Mouse (Mus musculus): Measurements from ENCODE around the gene Slc25a34. TPM values are rescaled to one million over a fixed set of nuclear protein-coding genes. Genes with fewer than 3 reads are reported as not detected.

Slc25a34 gene
- polyA plus RNA-seq, 1 experiment from 2014 or later, result not detected

- WGBS, result 3% methylated on average over 20 of the region's 20 CpGs
- H3K9ac ChIP-seq (replicated peaks), result peak overlapping the region; percentile 42; the same call in 1 of the 2 replicates
- H3K9me3 ChIP-seq, result no peaks in the 10 kb centered on the region
- ATAC-seq (ENCODE audit: insufficient number of reproducible peaks, insufficient read depth, low FRiP score, low TSS enrichment, low read depth), result peak; percentile 23; the same call in 1 of the 2 replicates
- no peak overlapping the region for H3K27ac ChIP-seq
- no peaks in the 10 kb centered on the region for H3K27me3 ChIP-seq
- peaks cover 16% of the 10 kb centered on the region for H3K4me1 ChIP-seq (replicated peaks)
- peak overlapping the region; percentile 32 for H3K4me3 ChIP-seq (replicated peaks)
- no peaks in the 10 kb centered on the region for H3K36me3 ChIP-seq
- peak overlapping the region; percentile 59 for H3K4me2 ChIP-seq
Measured at GRCm38 (mm10) chr4:141617299-141617698, 6.3 kb downstream of the Slc25a34 start.

GRCm38 (mm10) chr4:141616811-141617210, 6.8 kb downstream of the Slc25a34 start:
- Histone ChIP-seq H3K9ac (replicated peaks) (no peak overlapping the region), H3K4me3 (replicated peaks) (no peak overlapping the region), H3K4me1 (replicated peaks) (peaks cover 16% of the 10 kb centered on the region), H3K36me3 (no peaks in the 10 kb centered on the region), H3K27ac (no peak overlapping the region), H3K9me3 (no peaks in the 10 kb centered on the region), H3K4me2 (no peak overlapping the region; the same call in 1 of the 2 replicates), H3K27me3 (no peaks in the 10 kb centered on the region)
- WGBS, result 77% methylated on average over 6 of the region's 6 CpGs
- no peak for ATAC-seq (ENCODE audit: insufficient number of reproducible peaks, insufficient read depth, low FRiP score, low TSS enrichment, low read depth)

GRCm38 (mm10) chr4:141614946-141615345, 8.7 kb downstream of the Slc25a34 start:
- Histone ChIP-seq H3K36me3 (no peaks in the 10 kb centered on the region), H3K4me3 (replicated peaks) (no peak overlapping the region), H3K27me3 (no peaks in the 10 kb centered on the region), H3K9ac (replicated peaks) (no peak overlapping the region), H3K27ac (no peak overlapping the region), H3K4me1 (replicated peaks) (peaks cover 16% of the 10 kb centered on the region), H3K4me2 (no peak overlapping the region), H3K9me3 (no peaks in the 10 kb centered on the region)
- ATAC-seq (ENCODE audit: insufficient number of reproducible peaks, insufficient read depth, low FRiP score, low TSS enrichment, low read depth), result no peak
- WGBS, result 86% methylated on average over 14 of the region's 14 CpGs

GRCm38 (mm10) chr4:141609538-141609937, 14.1 kb downstream of the Slc25a34 start:
- ATAC-seq (ENCODE audit: insufficient number of reproducible peaks, insufficient read depth, low FRiP score, low TSS enrichment, low read depth), result no peak
- H3K27me3 ChIP-seq, result no peaks in the 10 kb centered on the region
- 77% methylated on average over 6 of the region's 6 CpGs for WGBS
- no peak overlapping the region for H3K4me2 ChIP-seq
- no peak overlapping the region for H3K9ac ChIP-seq (replicated peaks)
- H3K4me1 ChIP-seq (replicated peaks), result 0 out of 2 replicates have a peak, but pooled peaks cover under 1% of the 10 kb centered on the region
- H3K36me3 ChIP-seq, result no peaks in the 10 kb centered on the region
- H3K27ac ChIP-seq, result no peak overlapping the region
- H3K4me3 ChIP-seq (replicated peaks), result no peak overlapping the region
- H3K9me3 ChIP-seq, result no peaks in the 10 kb centered on the region

- H3K36me3 ChIP-seq, result no peaks in the 10 kb centered on the region
- H3K27me3 ChIP-seq, result no peaks in the 10 kb centered on the region
- WGBS, result 82% methylated on average over 11 of the region's 11 CpGs
- no peaks in the 10 kb centered on the region for H3K9me3 ChIP-seq
- ATAC-seq (ENCODE audit: insufficient number of reproducible peaks, insufficient read depth, low FRiP score, low TSS enrichment, low read depth), result no peak
- no peak within 1 kb of the TSS for H3K9ac ChIP-seq (replicated peaks)
- 0 out of 2 replicates have a peak, but pooled peaks cover 3% of the 10 kb centered on the region for H3K4me1 ChIP-seq (replicated peaks)
- H3K27ac ChIP-seq, result no peak within 1 kb of the TSS
- no peak within 1 kb of the TSS for H3K4me2 ChIP-seq
- no peak within 1 kb of the TSS for H3K4me3 ChIP-seq (replicated peaks)
Measured at GRCm38 (mm10) chr4:141605861-141606260, 17.8 kb downstream of the Slc25a34 start, which contains the start of gene Fblim1. Gene Fblim1, minus strand, starts transcription at chr4:141606096.

- Histone ChIP-seq H3K9ac (replicated peaks) (no peak overlapping the region), H3K36me3 (no peaks in the 10 kb centered on the region), H3K27ac (no peak overlapping the region), H3K4me1 (replicated peaks) (peaks cover 6% of the 10 kb centered on the region), H3K4me2 (no peak overlapping the region), H3K27me3 (no peaks in the 10 kb centered on the region), H3K9me3 (no peaks in the 10 kb centered on the region), H3K4me3 (replicated peaks) (no peak overlapping the region)
- ATAC-seq (ENCODE audit: insufficient number of reproducible peaks, insufficient read depth, low FRiP score, low TSS enrichment, low read depth), result no peak
- WGBS, result 86% methylated on average over 5 of the region's 5 CpGs
Measured at GRCm38 (mm10) chr4:141605421-141605820, 18.2 kb downstream of the Slc25a34 start.

- Histone ChIP-seq H3K4me3 (replicated peaks) (no peak overlapping the region), H3K27ac (no peak overlapping the region), H3K27me3 (no peaks in the 10 kb centered on the region), H3K9me3 (no peaks in the 10 kb centered on the region), H3K4me2 (no peak overlapping the region), H3K36me3 (no peaks in the 10 kb centered on the region), H3K4me1 (replicated peaks) (peaks cover 13% of the 10 kb centered on the region), H3K9ac (replicated peaks) (no peak overlapping the region)
- ATAC-seq (ENCODE audit: insufficient number of reproducible peaks, insufficient read depth, low FRiP score, low TSS enrichment, low read depth), result no peak
- WGBS, result 73% methylated on average over 8 of the region's 8 CpGs
Measured at GRCm38 (mm10) chr4:141604493-141604892, 19.1 kb downstream of the Slc25a34 start.

GRCm38 (mm10) chr4:141603921-141604320, 19.7 kb downstream of the Slc25a34 start:
- Histone ChIP-seq H3K27me3 (no peaks in the 10 kb centered on the region), H3K9me3 (no peaks in the 10 kb centered on the region), H3K4me3 (replicated peaks) (no peak overlapping the region), H3K4me1 (replicated peaks) (peaks cover 14% of the 10 kb centered on the region), H3K36me3 (no peaks in the 10 kb centered on the region), H3K4me2 (no peak overlapping the region), H3K27ac (no peak overlapping the region), H3K9ac (replicated peaks) (no peak overlapping the region)
- no peak for ATAC-seq (ENCODE audit: insufficient number of reproducible peaks, insufficient read depth, low FRiP score, low TSS enrichment, low read depth)
- WGBS, result 75% methylated on average over 4 of the region's 4 CpGs

- no peak for ATAC-seq (ENCODE audit: insufficient number of reproducible peaks, insufficient read depth, low FRiP score, low TSS enrichment, low read depth)
- no peak overlapping the region for H3K9ac ChIP-seq (replicated peaks)
- H3K27ac ChIP-seq, result no peak overlapping the region
- H3K4me3 ChIP-seq (replicated peaks), result no peak overlapping the region
- no peaks in the 10 kb centered on the region for H3K36me3 ChIP-seq
- H3K27me3 ChIP-seq, result no peaks in the 10 kb centered on the region
- no peak overlapping the region for H3K4me2 ChIP-seq
- 77% methylated on average over 11 of the region's 11 CpGs for WGBS
- no peaks in the 10 kb centered on the region for H3K9me3 ChIP-seq
- H3K4me1 ChIP-seq (replicated peaks), result peaks cover 25% of the 10 kb centered on the region
Measured at GRCm38 (mm10) chr4:141602523-141603223, 20.9 kb downstream of the Slc25a34 start.

GRCm38 (mm10) chr4:141601148-141601862, 22.3 kb downstream of the Slc25a34 start:
- Histone ChIP-seq H3K27ac (no peak overlapping the region), H3K9me3 (no peaks in the 10 kb centered on the region), H3K27me3 (no peaks in the 10 kb centered on the region), H3K4me3 (replicated peaks) (no peak overlapping the region), H3K4me2 (no peak overlapping the region), H3K4me1 (replicated peaks) (peaks cover 27% of the 10 kb centered on the region), H3K9ac (replicated peaks) (no peak overlapping the region), H3K36me3 (no peaks in the 10 kb centered on the region)
- 71% methylated on average over 12 of the region's 12 CpGs for WGBS
- ATAC-seq (ENCODE audit: insufficient number of reproducible peaks, insufficient read depth, low FRiP score, low TSS enrichment, low read depth), result no peak

- H3K27ac ChIP-seq, result peak overlapping the region; percentile 84
- no peak overlapping the region for H3K9ac ChIP-seq (replicated peaks)
- peaks cover 7% of the 10 kb centered on the region for H3K36me3 ChIP-seq
- H3K27me3 ChIP-seq, result no peaks in the 10 kb centered on the region
- H3K4me2 ChIP-seq, result 0 out of 2 replicates have a peak overlapping the region, but pooled peaks have one; percentile 88
- peak overlapping the region; percentile 66; the same call in 1 of the 2 replicates for H3K4me3 ChIP-seq (replicated peaks)
- ATAC-seq (ENCODE audit: insufficient number of reproducible peaks, insufficient read depth, low FRiP score, low TSS enrichment, low read depth), result no peak
- WGBS, result 34% methylated on average over 6 of the region's 6 CpGs
- H3K4me1 ChIP-seq (replicated peaks), result peaks cover 27% of the 10 kb centered on the region
- no peaks in the 10 kb centered on the region for H3K9me3 ChIP-seq
Measured at GRCm38 (mm10) chr4:141600364-141600763, 23.3 kb downstream of the Slc25a34 start.

All from limb, embryonic 12.5 days (tissue).